ENCODE assay signal across 9 mouse cellular contexts in genomic region chr4:149840511-149841292, GRCm38 (mm10).
DNase-seq lines count a peak whose midpoint lies in the region; ATAC-seq lines count a peak whose summit lies in the region.
"Had no signal": no experiment of that assay in that cellular context is flagged by ENCODE, and none has a peak within 500 bp of the region (broad histone marks: within the 10 kb centered on the region; RNA-seq: fewer than 3 reads in every experiment).

No protein-coding gene starts in this region.

- peak overlapping the region; percentile 39; the same call in 1 of the 2 replicates for H3K27ac ChIP-seq in embryonic facial prominence, embryonic 13.5 days
- peak overlapping the region; percentile 29; the same call in 1 of the 2 replicates for H3K27ac ChIP-seq in heart, embryonic 11.5 days (ENCODE audit: low read depth, low read length)
- no peak overlapping the region for H3K27ac ChIP-seq in kidney, embryonic 14.5 days (ENCODE audit: low read depth, low read length)
- H3K27ac ChIP-seq: macrophage had no signal

- H3K27me3 ChIP-seq in embryonic facial prominence, embryonic 13.5 days: no peaks in the 10 kb centered on the region
- no peaks in the 10 kb centered on the region for H3K27me3 ChIP-seq in heart, embryonic 11.5 days (ENCODE audit: control insufficient read depth, insufficient read depth, low read length)
- H3K27me3 ChIP-seq in kidney, embryonic 14.5 days (ENCODE audit: control insufficient read depth, insufficient read depth, low read length): no peaks in the 10 kb centered on the region

- no peaks in the 10 kb centered on the region for H3K9me3 ChIP-seq in embryonic facial prominence, embryonic 13.5 days
- H3K9me3 ChIP-seq in heart, embryonic 11.5 days (replicated peaks; ENCODE audit: control insufficient read depth, low read length): no peaks in the 10 kb centered on the region
- no peaks in the 10 kb centered on the region for H3K9me3 ChIP-seq in kidney, embryonic 14.5 days (ENCODE audit: control insufficient read depth, low read length)

- peaks cover 35% of the 10 kb centered on the region for H3K4me1 ChIP-seq in embryonic facial prominence, embryonic 13.5 days
- no peaks in the 10 kb centered on the region for H3K4me1 ChIP-seq in heart, embryonic 11.5 days (ENCODE audit: control insufficient read depth, insufficient read depth, low read length)
- H3K4me1 ChIP-seq in kidney, embryonic 14.5 days (ENCODE audit: control insufficient read depth, insufficient read depth, low read length): 0 out of 2 replicates have a peak, but pooled peaks cover 13% of the 10 kb centered on the region

- peak overlapping the region; percentile 27; the same call in 1 of the 2 replicates for H3K9ac ChIP-seq in embryonic facial prominence, embryonic 13.5 days
- H3K9ac ChIP-seq in heart, embryonic 11.5 days (ENCODE audit: low read depth, low read length): no peak overlapping the region
- H3K9ac ChIP-seq in kidney, embryonic 14.5 days (ENCODE audit: low read depth, low read length): no peak overlapping the region

- peak; percentile 45 for DNase-seq in adrenal gland, postnatal 14 days
- DNase-seq in adrenal gland, adult (ENCODE audit: inconsistent age in 2 of 2, low spot score in 1 of 2): no peak
- peak; percentile 78 to 84 for DNase-seq in left cerebral cortex, adult 18-20 months (ENCODE audit: low spot score in 2 of 2)
- peak; percentile 89 for DNase-seq in right cerebral cortex, adult 18-20 months
- no peak for DNase-seq in adrenal gland, postnatal 36 days

- H3K36me3 ChIP-seq in embryonic facial prominence, embryonic 13.5 days: no peaks in the 10 kb centered on the region
- no peaks in the 10 kb centered on the region for H3K36me3 ChIP-seq in heart, embryonic 11.5 days (ENCODE audit: control insufficient read depth, insufficient read depth, low read length)
- no peaks in the 10 kb centered on the region for H3K36me3 ChIP-seq in kidney, embryonic 14.5 days (ENCODE audit: control insufficient read depth, insufficient read depth, low read length)

- H3K4me2 ChIP-seq in embryonic facial prominence, embryonic 13.5 days: no peak overlapping the region
- H3K4me2 ChIP-seq in heart, embryonic 11.5 days: no peak overlapping the region
- H3K4me2 ChIP-seq in kidney, embryonic 14.5 days (replicated peaks; ENCODE audit: low read depth, low read length): no peak overlapping the region

- ATAC-seq in embryonic facial prominence, embryonic 13.5 days (ENCODE audit: insufficient number of reproducible peaks, insufficient read depth, low FRiP score, low TSS enrichment, low read depth): no peak
- ATAC-seq in heart, embryonic 11.5 days (replicated peaks; ENCODE audit: insufficient number of reproducible peaks, low FRiP score, low TSS enrichment): 0 out of 2 replicates have a peak, but pooled peaks have one; percentile 31
- ATAC-seq in kidney, embryonic 14.5 days (ENCODE audit: low FRiP score, low TSS enrichment): no peak

- no peak overlapping the region for H3K4me3 ChIP-seq in embryonic facial prominence, embryonic 13.5 days
- no peak overlapping the region for H3K4me3 ChIP-seq in heart, embryonic 11.5 days (ENCODE audit: low read depth, low read length)
- no peak overlapping the region for H3K4me3 ChIP-seq in kidney, embryonic 14.5 days (ENCODE audit: low read length)

- 60% methylated on average over 12 of the region's 12 CpGs for WGBS in embryonic facial prominence, embryonic 13.5 days
- WGBS in heart, embryonic 11.5 days (ENCODE audit: insufficient replicate concordance): 58% methylated on average over 12 of the region's 12 CpGs
- WGBS in kidney, embryonic 14.5 days: 75% methylated on average over 12 of the region's 12 CpGs

Comparison
In these comparisons a context has a peak if more than half of its experiments do, and no peak if none do; other contexts are left out.
1. DNase-seq: peak in adrenal gland, postnatal 14 days (single experiment), left cerebral cortex, adult 18-20 months (2 of 2) and right cerebral cortex, adult 18-20 months (single experiment); none in adrenal gland, adult (0 of 2) and adrenal gland, postnatal 36 days (0 of 2).